Mouse (Mus musculus) spleen, postnatal 36 days (tissue): ENCODE measurements around the gene Adk.
"Not testable (repeated sequence)": the region's sequence is repeated elsewhere in the genome, so short reads cannot be mapped to it uniquely, and the experiment has no call there.

ENCODE experiments used
- DNase-seq, 2 experiments: peaks; one replicate each; pipeline ENCODE4 v3.0.0; 2022; ENCODE audit warnings: low spot score in 2 of 2, mixed read lengths in 1 of 2

Adk gene

DNA sequence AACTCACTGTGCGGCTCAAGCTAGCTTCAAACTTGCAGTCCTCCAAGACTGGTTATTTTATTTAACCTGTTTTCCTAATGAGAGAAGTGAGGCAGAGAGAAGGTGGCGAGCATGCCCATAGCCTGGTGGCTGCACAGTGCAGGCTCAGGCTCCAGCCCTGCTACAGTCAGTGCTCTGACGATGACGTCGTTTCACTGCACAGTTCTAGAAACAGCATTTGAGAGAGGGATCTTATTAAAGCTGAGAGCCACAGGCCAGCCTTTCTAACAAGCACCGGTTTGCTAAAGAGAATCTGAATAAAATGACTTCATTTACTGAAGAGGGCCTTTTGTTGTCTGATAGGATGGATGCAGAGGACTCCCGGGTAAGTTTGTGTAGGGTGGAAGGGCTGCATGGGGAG is 375.0 kb downstream of the Adk start:
- no peak for DNase-seq

DNA sequence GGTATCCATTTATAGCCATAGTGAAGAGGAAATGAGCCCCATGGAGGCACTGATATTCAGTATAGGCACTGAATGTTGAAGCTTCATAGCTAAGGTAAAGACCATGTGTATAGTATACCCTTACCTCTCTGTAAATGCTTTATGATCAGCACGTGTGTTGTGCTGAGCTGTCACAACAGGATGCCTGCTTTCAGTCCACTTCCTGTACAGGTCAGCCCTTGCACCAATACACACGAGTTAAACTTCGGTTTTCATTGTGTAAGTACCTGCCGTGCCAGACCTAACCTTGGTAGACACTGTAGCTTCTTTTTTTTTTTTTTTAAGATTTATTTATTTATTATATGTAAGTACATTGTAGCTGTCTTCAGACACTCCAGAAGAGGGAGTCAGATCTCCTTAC is 381.0 kb downstream of the Adk start:
- no peak for DNase-seq

DNA sequence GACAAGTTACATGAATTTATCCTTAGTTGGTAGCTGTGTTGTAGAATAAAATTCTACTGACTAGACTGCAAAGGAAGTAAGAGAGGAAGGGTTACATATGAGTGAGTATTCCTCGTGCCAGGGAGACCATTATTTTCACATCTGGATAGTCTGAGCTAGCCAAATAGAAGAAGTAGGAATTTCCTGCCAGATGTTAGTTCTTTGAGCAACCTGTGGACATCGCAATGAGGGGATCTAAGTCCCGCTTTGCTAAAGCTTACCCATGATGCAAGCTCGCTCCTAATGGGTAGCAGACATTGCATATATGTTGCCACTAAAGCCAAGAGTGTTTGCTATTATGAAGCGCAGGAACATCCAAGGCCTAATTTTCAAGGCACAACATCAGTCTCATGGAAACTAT is 381.6 kb downstream of the Adk start:
- DNase-seq: no peak

DNA sequence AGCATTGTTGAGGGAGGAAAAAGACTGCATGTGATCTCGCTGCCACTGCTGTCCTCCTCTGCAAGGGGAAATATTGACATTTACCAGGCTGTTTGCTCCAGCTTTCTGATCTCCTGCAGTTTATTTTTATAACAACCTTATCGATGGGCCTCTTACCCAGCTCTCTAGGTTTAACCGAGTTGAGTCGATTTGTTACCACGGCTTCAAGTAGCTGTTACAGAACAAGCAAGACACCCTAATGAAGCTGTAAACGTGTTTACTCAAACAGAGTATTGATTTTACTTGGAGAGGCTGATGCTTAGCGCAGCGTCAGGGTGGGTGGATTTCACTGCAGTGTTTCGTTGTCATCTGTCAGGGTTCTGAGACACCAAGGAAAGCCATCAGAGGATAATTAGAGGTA is 382.3 kb downstream of the Adk start:
- no peak for DNase-seq

DNA sequence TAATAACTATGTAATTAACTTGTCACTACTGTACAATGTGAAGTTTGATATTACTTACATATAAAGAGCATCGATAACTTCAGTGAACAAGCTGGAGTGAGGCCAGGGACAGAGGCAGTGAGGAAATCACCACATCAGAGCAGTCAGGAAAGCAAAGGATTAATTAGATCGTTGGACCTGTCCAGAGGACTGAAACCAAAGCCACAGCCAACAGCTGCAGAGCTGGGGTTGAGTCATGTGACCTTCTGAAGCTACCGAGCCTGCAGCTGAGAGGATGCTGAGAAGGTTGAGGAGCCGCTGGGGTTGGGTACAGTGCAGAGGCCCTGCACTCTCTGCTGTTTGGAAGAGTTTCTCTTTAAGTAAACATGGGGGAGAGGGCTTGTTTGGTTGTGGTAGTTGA is 387.4 kb downstream of the Adk start:
- no peak for DNase-seq

DNA sequence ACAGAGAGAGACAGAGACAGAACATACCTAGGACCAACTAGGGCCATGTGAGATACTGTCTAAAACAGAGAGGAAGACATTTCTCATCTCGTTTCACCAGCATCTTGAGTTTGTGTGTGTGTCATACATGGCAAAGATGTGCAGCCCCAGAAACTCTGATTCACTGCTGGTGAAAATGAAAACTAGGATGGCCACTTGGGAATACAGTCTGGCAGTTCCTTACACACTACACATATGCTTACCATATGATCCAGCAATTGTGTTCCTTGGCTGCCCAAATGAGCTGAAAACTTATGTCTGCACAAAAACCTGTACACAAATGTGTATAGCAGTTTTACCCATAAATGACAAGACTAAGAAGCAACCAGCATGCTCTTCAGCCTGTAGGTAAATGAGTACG is 388.2 kb downstream of the Adk start:
- no peak for DNase-seq

DNA sequence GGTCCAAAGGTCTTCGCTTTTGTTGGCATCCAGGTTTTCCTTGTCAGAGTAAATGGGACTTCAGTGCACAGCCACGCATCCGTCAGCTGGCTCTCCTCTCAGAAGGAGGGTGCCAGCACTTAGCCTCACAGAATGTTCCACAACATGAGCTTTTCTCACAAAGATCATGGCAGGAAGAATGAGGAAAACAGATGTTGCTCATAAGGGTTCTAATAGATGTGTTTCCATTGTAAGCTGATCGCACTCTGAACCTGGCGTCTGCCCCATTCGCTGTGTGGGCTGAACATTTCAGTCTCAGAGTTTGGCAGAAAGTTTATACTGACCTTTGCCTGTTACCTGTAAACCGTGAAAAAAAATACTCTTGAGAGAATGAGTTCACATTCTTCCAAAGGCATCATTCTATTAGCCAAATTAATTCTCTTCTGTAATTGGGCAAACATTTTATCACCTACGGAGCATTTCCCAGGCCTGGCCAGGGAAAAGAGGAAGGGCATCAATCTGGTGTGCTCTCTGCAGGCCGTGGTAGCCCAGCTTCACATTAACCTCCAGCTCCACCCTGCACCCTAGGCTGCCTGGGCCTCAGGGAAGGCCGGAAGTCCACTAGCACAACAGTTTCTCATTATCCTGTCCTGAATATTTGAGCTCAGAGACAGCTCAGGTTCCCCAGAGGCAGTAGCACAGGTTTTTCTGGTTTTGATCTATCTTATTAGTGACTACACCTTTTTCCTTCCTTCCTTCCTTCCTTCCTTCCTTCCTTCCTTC is 389.6 kb downstream of the Adk start:
- DNase-seq: no peak

DNA sequence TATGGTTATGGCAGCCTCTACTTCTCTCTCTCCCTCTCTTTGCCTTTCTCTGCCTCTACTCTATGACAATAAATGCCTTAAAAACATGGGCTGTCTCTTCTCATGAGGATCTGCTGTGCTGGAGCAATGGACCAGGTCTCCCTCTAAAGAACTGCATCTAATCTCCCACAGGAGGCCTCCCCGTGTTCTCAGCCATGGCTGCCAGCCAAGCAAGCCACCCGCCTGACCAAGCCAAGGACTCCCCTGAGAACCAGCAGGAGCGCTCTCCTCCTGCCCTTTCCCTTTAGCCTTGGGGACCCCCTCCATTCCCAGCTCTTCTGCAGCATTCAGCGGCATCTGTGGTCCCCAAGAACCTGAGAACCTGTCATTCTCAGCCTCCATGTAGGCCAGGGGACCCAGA is 400.2 kb downstream of the Adk start:
- DNase-seq: no peak

DNA sequence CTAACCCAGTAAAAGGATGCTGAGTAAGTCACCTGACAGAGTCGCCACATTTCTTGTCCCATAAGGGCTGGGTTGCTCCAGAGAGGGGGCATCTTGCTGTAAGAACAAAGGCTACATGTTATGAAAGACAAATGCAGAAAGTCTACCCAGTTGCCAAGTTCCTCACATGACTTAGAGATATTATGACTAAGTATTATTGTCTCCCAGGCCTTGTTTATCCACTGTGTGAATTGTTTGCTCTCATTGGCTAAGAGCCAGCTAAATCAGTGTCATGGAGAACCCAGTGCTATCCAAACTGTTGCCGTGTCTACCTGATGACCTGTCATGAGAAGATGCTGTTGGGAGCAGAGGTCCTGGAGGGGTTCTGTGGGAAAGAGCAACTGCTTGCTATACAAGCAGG is 401.5 kb downstream of the Adk start:
- no peak for DNase-seq

DNA sequence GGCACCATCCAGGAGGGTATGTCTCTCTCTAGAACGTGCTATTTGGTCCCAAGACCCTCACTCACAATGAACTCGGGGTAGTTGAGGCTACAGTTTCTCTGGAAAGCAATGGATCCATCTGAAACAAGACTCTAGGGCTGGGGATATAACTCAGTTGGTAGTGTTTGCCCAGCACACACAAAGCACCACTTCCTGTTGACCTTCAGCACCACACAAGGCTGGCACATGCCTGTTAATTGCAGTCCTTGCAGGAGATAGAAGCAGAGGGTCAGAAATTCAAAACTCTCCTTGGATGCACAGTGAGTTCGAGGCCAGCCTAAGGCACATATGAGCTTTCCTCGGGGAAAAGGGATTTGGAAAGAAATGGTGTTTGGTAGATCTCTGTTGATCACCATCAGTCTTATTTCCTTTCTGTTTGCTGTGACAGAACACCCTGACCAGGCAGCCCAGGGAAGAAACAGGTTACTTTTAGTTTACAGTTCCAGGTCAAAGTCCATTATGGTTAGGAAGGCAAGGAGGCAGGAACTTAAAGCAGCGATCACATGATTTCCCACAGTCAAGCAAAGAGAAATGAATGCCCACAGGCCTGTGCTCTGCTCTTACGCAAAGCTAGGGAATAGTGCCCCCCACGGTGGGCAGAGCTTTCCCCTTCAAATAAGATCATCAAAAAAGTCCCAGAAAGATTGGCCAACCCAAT is 403.4 kb downstream of the Adk start:
- no peak for DNase-seq

DNA sequence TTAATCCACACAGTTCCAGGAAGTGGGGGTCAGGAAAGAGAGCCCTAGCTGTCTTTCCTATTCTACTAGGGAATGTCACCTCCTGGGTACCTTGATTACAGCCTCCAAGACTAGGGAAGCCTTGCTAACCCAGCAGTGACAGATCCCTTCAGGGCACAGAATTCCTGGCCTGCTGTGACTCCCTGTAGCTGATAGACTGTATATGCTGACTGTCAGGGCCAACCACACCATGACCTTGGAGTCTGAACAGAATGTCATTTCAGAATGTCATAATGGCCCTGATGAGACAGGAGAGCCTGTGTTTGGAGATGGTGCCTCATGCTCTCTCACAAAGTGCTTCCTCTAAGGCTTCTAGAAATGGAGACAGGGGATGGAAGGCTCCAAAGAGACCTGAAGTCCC is 404.2 kb downstream of the Adk start:
- DNase-seq: no peak

DNA sequence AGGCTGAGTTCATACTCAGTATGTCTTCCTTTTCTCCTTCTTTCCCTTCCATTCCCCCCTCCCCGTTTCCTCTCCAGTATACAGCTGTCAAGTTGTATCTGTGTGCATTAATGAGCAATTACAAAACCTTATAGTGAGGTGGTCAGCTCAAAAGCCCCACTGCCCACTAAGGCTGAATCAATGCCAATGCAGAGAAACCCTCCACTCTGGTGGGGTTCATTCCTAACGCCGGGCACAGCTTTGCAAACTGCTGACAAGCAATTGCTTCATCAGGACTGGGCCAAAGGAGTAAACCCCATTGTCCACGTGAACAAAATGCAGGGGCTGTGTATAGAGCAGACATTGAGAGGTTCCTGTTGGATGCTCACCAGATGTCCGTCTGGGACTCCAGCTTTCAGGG is 405.5 kb downstream of the Adk start:
- DNase-seq: no peak

DNA sequence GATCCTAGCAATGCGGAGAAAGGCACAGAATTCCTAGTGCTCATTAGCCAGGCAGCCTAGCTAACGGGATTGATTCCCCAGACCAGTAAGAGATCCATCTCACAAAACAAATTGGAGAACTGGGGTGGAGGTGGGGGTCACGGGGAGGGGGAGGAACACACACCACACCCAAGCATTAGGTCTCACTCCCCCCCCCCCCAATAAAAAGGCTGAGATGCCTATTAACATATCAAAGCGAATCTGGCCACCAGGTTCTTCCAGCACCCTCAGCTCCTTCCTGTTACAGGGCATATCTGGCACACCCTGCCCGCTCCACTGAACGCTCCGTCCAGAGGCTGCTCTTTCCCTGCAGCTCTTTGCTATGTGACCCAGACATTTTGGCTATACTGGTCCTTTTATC is 406.3 kb downstream of the Adk start:
- no peak for DNase-seq

DNA sequence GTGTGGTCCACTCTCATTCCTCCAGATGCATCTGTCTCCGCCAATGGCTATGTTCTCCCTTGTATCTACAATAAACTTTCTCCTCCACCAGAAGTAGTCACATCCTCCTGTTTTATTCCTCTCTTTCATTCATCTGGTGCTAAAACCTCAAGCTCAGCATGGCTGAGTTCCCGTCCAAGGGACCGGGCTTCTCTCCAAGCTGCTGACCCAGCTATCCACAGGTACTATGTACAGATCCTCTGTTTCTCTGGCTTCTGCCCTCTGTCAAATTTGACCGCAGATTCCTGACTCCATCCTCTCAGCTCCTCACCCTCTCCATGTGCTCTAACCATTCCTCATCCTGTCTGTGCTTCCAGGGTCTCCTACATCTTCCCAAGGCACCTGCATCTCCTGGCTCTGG is 406.8 kb downstream of the Adk start:
- DNase-seq: no peak

DNA sequence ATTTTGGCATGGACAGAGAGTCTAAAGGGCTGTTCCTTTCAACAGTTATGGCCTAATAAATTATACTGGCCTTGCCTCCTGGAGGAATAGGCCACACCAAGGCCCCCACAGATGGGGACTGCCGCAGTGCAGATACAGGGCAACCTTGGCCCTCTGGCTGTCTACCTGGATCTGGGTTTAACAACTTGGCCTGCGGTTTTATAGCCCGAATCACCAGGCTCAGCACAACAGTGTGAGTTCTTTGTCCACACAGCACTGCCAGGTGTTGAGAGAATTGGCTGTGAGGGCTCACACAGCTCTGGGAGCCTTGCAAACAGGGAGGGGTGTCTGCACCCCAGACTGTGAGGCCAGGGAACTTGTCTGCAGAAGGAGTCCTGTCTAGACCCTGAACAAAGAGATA is 410.0 kb downstream of the Adk start:
- no peak for DNase-seq

DNA sequence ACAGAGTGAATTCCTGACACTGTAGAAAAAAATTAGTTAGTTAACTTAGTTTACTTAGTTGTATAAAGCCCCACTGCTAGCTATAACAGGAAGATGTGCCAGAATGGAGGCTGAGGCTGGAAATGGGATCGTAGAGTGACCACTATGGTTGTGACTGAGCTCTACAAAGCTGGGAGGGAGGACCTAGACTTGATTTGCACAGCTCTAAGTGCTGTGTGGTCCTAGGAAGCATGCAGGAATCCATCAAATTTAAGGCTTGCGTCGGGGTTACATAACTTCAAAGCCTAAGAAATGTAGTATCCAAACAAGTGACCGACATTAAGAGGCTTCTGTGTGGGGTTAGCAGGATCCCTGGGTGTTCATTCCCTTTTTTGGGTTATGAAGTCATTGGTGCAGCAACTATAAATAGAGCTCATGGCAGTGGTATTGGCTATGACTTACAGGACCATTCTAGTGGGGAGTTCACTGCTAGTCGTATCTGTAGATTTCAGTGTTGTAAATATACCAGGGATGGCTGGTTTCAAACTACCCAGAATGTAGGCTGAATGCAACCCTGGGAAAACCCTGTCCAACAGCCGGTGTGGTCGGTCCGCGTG is 410.8 kb downstream of the Adk start:
- DNase-seq: no peak

DNA sequence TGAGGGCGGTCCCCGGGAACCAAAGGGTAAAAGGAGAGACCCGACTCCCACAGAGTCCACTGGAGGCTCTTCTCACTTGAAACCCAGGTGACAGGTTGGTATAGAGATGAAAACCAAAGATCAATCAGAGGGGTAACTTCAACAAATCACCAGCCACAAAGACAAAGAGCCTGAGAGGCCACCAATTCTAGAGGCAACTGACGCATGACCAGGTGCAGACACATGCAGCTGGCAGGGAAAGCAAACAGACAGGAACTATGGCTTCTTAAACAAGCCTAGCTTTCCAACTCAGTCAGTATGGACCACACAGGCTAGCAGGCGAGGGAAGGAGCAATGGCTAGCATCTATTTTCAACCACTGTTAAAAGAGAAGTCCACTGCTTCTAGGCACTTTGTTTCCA is 418.0 kb downstream of the Adk start:
- no peak for DNase-seq

DNA sequence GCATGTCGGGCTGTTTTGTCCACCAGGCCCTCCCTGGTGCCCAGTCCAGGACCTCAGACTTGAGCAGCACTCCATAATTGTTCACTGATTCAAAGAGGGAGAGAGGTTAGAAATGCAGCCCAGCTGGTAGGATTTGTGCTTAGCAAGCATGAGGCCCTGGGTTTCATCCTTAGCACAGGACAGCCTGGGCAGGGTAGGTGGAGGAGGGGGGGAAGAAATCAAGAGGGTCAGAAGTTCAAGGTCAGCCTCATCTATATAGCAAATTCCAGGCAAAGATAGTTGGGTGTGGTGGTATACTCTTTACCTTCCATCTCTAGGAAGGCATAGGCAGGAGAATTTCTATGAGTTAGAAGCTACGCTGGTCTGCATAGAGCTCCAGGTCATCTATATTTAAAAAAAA is 419.6 kb downstream of the Adk start:
- no peak for DNase-seq

DNA sequence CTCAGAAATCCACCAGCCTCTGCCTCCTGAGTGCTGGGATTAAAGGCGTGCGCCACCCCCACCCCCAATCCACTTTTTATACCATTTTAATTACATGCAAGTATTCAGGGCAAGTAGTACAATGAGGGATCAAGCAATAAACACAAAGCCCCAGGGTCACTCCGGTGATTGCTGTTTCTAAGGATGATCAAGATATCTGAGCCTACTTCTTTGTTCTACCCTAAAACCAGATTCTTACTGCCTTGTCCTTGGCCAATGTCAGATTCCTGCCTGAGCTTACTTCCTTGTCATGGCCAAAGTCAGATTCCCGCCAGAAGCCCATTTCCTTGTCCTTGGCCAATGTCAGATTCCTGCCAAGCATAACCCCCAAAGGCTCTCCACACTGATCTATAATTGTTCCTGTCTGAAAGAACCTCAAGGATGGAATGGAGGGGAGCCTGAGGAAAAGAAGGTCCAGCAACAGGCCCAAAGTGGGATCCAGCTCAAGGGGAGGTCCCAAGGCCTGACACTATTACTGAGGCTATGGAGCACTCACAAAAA is 422.3 kb downstream of the Adk start:
- not testable (repeated sequence) for DNase-seq

DNA sequence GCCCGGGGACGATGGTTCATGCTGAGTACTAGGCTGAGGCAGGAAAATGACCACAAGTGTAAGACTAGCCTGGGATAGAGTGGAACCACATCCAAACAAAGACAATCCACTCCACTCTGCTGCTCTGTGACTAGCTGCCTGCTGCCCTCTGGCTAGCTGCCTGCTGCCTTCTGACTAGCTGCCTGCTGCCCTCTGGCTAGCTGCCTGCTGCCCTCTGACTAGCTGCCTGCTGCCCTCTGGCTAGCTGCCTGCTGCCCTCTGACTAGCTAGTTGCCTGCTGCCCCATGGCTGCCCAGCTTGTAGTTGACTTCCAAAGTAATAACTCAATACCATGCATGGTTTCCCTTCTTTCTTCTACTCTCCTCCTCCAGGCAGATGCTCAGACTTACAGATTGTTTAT is 424.8 kb downstream of the Adk start:
- no peak for DNase-seq

DNA sequence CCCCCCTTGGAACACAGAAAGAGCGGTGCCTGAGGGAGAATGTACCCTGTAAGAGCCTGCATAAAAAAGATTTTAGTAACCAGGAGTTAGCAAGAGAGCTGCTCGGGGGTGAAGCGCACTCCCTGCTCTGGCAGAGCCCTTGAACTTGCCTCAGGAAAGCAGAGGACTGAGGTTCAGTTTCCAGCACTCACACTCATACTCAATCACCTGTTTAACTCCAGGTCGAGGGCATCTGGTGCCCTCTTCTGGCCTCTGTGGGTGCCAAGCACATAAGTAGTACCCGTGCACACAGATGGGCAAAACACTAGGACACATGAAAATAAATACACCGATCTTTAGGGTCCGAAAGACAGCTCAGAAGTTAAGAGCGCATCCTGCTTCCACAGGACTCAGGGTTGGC is 427.2 kb downstream of the Adk start:
- no peak for DNase-seq

DNA sequence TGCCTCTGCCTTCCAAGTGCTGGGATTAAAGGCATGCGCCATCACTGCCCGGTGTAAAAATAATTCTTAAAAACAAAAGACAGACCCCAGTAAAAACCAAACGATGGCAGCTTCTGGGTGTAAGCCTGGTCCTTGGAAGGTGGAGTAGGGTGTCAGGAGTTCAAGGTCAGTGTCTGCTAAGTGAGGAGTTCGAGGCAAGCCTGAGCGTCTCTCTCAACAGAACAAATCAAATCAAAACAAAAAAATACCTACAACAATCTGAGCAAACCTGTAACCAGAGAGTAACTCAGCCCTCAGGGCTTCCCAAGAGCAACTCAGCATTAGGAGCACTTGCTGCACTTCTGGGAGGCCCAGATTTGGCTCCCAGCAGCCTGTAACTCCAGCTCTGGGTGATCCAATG is 427.8 kb downstream of the Adk start:
- DNase-seq: no peak

DNA sequence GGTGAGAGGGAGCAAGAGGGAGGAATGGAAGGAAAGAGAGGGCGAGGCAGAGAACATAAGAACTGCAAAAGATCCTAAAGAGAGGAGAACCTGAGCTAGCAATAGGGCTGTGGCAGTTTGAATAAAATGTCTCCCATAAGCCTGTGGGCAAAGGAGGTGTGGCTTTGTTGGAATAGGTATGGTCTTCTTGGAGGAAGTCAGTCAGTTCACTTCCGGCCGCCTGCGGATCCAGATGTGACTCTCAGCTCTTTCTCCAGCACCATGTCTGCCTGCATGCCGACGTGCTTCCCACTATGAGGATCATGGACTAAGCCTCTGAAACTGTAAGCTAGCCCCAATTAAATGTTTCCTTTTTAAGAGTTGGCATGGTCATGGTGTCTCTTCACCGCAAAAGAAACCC is 428.9 kb downstream of the Adk start, which contains the start of gene Kat6b:
Gene Kat6b (plus strand): TSS at position 204 of the 400 bp plus-strand sequence.
- no peak for DNase-seq
